10 mouse cellular contexts compared by ENCODE assay signal in genomic region chr3:34691703-34692393, GRCm38 (mm10). TPM values are rescaled to one million over a fixed set of nuclear protein-coding genes. Genes with fewer than 3 reads are reported as not detected.
DNase-seq lines count a peak whose midpoint lies in the region; ATAC-seq and TF ChIP-seq lines count a peak whose summit lies in the region.
"Had no signal": no experiment of that assay in that cellular context is flagged by ENCODE, and none has a peak within 500 bp of the region (broad histone marks: within the 10 kb centered on the region; RNA-seq: fewer than 3 reads in every experiment).

No protein-coding gene starts in this region.

- H3K27me3 ChIP-seq in heart, embryonic 15.5 days = no peaks in the 10 kb centered on the region
- no peaks in the 10 kb centered on the region for H3K27me3 ChIP-seq in embryonic facial prominence, embryonic 11.5 days (ENCODE audit: control insufficient read depth, insufficient read depth, low read length)
- no peaks in the 10 kb centered on the region for H3K27me3 ChIP-seq in hindbrain, postnatal 0 days (ENCODE audit: insufficient read depth, low read length)
- no peaks in the 10 kb centered on the region for H3K27me3 ChIP-seq in neural tube, embryonic 13.5 days
- H3K27me3 ChIP-seq: Patski had no signal

- H3K27ac ChIP-seq in heart, embryonic 15.5 days = no peak overlapping the region
- no peak overlapping the region for H3K27ac ChIP-seq in ES-E14 (ENCODE audit: insufficient read depth, low read depth, low read length, poor library complexity, severe bottlenecking)
- H3K27ac ChIP-seq in embryonic facial prominence, embryonic 11.5 days (replicated peaks; ENCODE audit: low read depth, low read length) = no peak overlapping the region
- peak overlapping the region; percentile 15; the same call in 1 of the 2 replicates for H3K27ac ChIP-seq in hindbrain, postnatal 0 days
- H3K27ac ChIP-seq in neural tube, embryonic 13.5 days (replicated peaks) = peak overlapping the region; percentile 46; the same call in 1 of the 2 replicates

- no peak for DNase-seq in heart, adult 18-20 months
- no peak for DNase-seq in ES-E14 (ENCODE audit: low read depth, low spot score)
- peak; percentile 74 for DNase-seq in embryonic facial prominence, embryonic 11.5 days (ENCODE audit: low spot score)
- DNase-seq in hindbrain, postnatal 0 days (ENCODE audit: low spot score) = peak; percentile 73
- no peak for DNase-seq in thymus, postnatal 36 days

- peak overlapping the region; percentile 45 for H3K4me3 ChIP-seq in heart, embryonic 15.5 days
- peak overlapping the region; percentile 15 to 32; a peak in 3 of 4 replicates for H3K4me3 ChIP-seq in ES-E14 (ENCODE audit: insufficient read depth in 1 of 2, low read depth in 1 of 2, low read length in 2 of 2, poor library complexity in 1 of 2, severe bottlenecking in 1 of 2)
- H3K4me3 ChIP-seq in embryonic facial prominence, embryonic 11.5 days (ENCODE audit: low read depth, low read length) = peak overlapping the region; percentile 23; the same call in 1 of the 2 replicates
- H3K4me3 ChIP-seq in hindbrain, postnatal 0 days (ENCODE audit: low read length) = peak overlapping the region; percentile 35
- peak overlapping the region; percentile 33 for H3K4me3 ChIP-seq in neural tube, embryonic 13.5 days

- peaks cover 11% of the 10 kb centered on the region for H3K4me1 ChIP-seq in heart, embryonic 15.5 days (replicated peaks)
- peaks cover 4 to 24% of the 10 kb centered on the region in 2 experiments; a peak in 2 of 4 replicates for H3K4me1 ChIP-seq in ES-E14 (ENCODE audit: control insufficient read depth in 2 of 2, insufficient read depth in 2 of 2, low read length in 2 of 2, poor library complexity in 1 of 2)
- no peaks in the 10 kb centered on the region for H3K4me1 ChIP-seq in embryonic facial prominence, embryonic 11.5 days (ENCODE audit: control insufficient read depth, insufficient read depth, low read length)
- H3K4me1 ChIP-seq in hindbrain, postnatal 0 days (ENCODE audit: insufficient read depth, low read length) = no peaks in the 10 kb centered on the region; the same call in 1 of the 2 replicates
- peaks cover 14% of the 10 kb centered on the region for H3K4me1 ChIP-seq in neural tube, embryonic 13.5 days (replicated peaks)

- H3K4me2 ChIP-seq in heart, embryonic 15.5 days = peak overlapping the region; percentile 75
- peak overlapping the region; percentile 40 for H3K4me2 ChIP-seq in embryonic facial prominence, embryonic 11.5 days (ENCODE audit: low read depth, low read length)
- peak overlapping the region; percentile 68 for H3K4me2 ChIP-seq in hindbrain, postnatal 0 days (ENCODE audit: low read depth, low read length)
- peak overlapping the region; percentile 67 for H3K4me2 ChIP-seq in neural tube, embryonic 13.5 days

- no peak for TF ChIP-seq CTCF in hindbrain, postnatal 0 days (IDR thresholded peaks at IDR 0.05; ENCODE audit: low read depth)

- peak overlapping the region; percentile 48 for H3K9ac ChIP-seq in heart, embryonic 15.5 days
- no peak overlapping the region; the same call in 1 of the 2 replicates for H3K9ac ChIP-seq in ES-E14 (ENCODE audit: insufficient read depth, low read depth, low read length, poor library complexity, severe bottlenecking)
- H3K9ac ChIP-seq in embryonic facial prominence, embryonic 11.5 days (replicated peaks; ENCODE audit: low read length) = peak overlapping the region; percentile 65
- peak overlapping the region; percentile 43 for H3K9ac ChIP-seq in hindbrain, postnatal 0 days (replicated peaks; ENCODE audit: low read length)
- peak overlapping the region; percentile 68 for H3K9ac ChIP-seq in neural tube, embryonic 13.5 days

- H3K36me3 ChIP-seq in heart, embryonic 15.5 days = no peaks in the 10 kb centered on the region
- H3K36me3 ChIP-seq in ES-E14 (ENCODE audit: control insufficient read depth, insufficient read depth, low read length, poor library complexity, severe bottlenecking) = no peaks in the 10 kb centered on the region
- H3K36me3 ChIP-seq in embryonic facial prominence, embryonic 11.5 days (replicated peaks; ENCODE audit: control insufficient read depth, insufficient read depth, low read depth, low read length) = no peaks in the 10 kb centered on the region
- no peaks in the 10 kb centered on the region for H3K36me3 ChIP-seq in hindbrain, postnatal 0 days (ENCODE audit: insufficient read depth, low read length)
- H3K36me3 ChIP-seq in neural tube, embryonic 13.5 days = no peaks in the 10 kb centered on the region

- no peaks in the 10 kb centered on the region for H3K9me3 ChIP-seq in heart, embryonic 15.5 days (replicated peaks)
- no peaks in the 10 kb centered on the region for H3K9me3 ChIP-seq in ES-E14 (ENCODE audit: control insufficient read depth, insufficient read depth, low read depth, low read length)
- no peaks in the 10 kb centered on the region for H3K9me3 ChIP-seq in embryonic facial prominence, embryonic 11.5 days (replicated peaks; ENCODE audit: control insufficient read depth, low read length)
- H3K9me3 ChIP-seq in hindbrain, postnatal 0 days (ENCODE audit: low read length) = no peaks in the 10 kb centered on the region
- no peaks in the 10 kb centered on the region for H3K9me3 ChIP-seq in neural tube, embryonic 13.5 days

- in situ Hi-C loops in ES-E14 (cut with MboI; ENCODE audit: low sequenced_read_pairs in 2 of 2, unreplicated experiment in 2 of 2) = no loop called here

- ATAC-seq in heart, embryonic 15.5 days (replicated peaks; ENCODE audit: insufficient number of reproducible peaks, insufficient read depth, low FRiP score, low read depth) = peak; percentile 22; the same call in 1 of the 2 replicates
- ATAC-seq in embryonic facial prominence, embryonic 11.5 days (replicated peaks; ENCODE audit: insufficient number of reproducible peaks, low FRiP score, low TSS enrichment, low read depth) = peak; percentile 87
- ATAC-seq in hindbrain, postnatal 0 days = peak; percentile 91
- peak; percentile 90 for ATAC-seq in neural tube, embryonic 13.5 days (ENCODE audit: low read depth)
- ATAC-seq in megakaryocyte, adult 5-6 weeks (ENCODE audit: poor library complexity, severe bottlenecking) = no peak
- ATAC-seq: Patski had no signal

- WGBS in heart, embryonic 15.5 days = 11% methylated on average over 20 of the region's 20 CpGs
- 5% methylated on average over 20 of the region's 20 CpGs for WGBS in embryonic facial prominence, embryonic 11.5 days
- WGBS in hindbrain, postnatal 0 days = 5% methylated on average over 20 of the region's 20 CpGs
- 3% methylated on average over 20 of the region's 20 CpGs for WGBS in neural tube, embryonic 13.5 days

TF ChIP-seq in ES-E14, 5 proteins besides CTCF, POLR2A, EP300 and RAD21:
- TF ChIP-seq HCFC1 (IDR thresholded peaks at IDR 0.05; ENCODE audit: borderline replicate concordance, insufficient read depth, low read length) = no peak
- TF ChIP-seq ZNF384 (IDR thresholded peaks at IDR 0.05; ENCODE audit: low read depth, low read length) = no peak
- TF ChIP-seq CHD2 (IDR thresholded peaks at IDR 0.05; ENCODE audit: low read depth, low read length) = no peak
- TF ChIP-seq ZC3H11A (IDR thresholded peaks at IDR 0.05; ENCODE audit: borderline replicate concordance, low read depth, low read length) = no peak
- no peak for TF ChIP-seq MAFK (IDR thresholded peaks at IDR 0.05; ENCODE audit: insufficient read depth, low read depth, low read length)
TF ChIP-seq in ES-E14: peak in this region for 0.

RNA-seq across cellular contexts. Expression of gene Sox2, which starts 41.6 kb away (rescaled TPM):
- polyA plus RNA-seq in heart, embryonic 15.5 days (2015; fragmentation: Nextera tagmentation; extraction: Ambion mirVana) = 0.26 and 0.79 TPM in 2 replicates
- under 1 TPM in 1 of 2 experiments, not detected in 1; 0.67 TPM for total RNA-seq in heart, adult 18-20 months (2021)
- total RNA-seq in ES-E14 (2012; rRNA removed) = 175 and 179 TPM in 2 replicates
- 13.2 and 13.7 TPM in 2 replicates for polyA plus RNA-seq in embryonic facial prominence, embryonic 11.5 days (2014; fragmentation: Nextera tagmentation; extraction: Ambion mirVana)
- 68.1 and 80.2 TPM in 2 replicates for total RNA-seq in hindbrain, postnatal 0 days (2014; rRNA removed)
- 22.6 and 26.3 TPM in 2 replicates for polyA plus RNA-seq in hindbrain, postnatal 0 days (2015; fragmentation: Nextera tagmentation; extraction: Ambion mirVana)
- polyA plus RNA-seq in neural tube, embryonic 13.5 days (2015; fragmentation: Nextera tagmentation; extraction: Ambion mirVana) = 20.9 TPM in 2 replicates
- total RNA-seq in megakaryocyte, adult 5-6 weeks (2015) = not detected in 2 replicates
- total RNA-seq in megakaryocyte, adult 5-6 weeks (2017) = not detected in 2 replicates
- total RNA-seq: hematopoietic stem cell, adult 5-6 weeks had no signal

Comparison
In these comparisons a context has a peak if more than half of its experiments do, and no peak if none do; other contexts are left out.
1. H3K27ac ChIP-seq: peak in hindbrain, postnatal 0 days (single experiment) and neural tube, embryonic 13.5 days (single experiment); none in heart, embryonic 15.5 days (single experiment), ES-E14 (single experiment) and embryonic facial prominence, embryonic 11.5 days (single experiment).
2. DNase-seq: peak in embryonic facial prominence, embryonic 11.5 days (single experiment) and hindbrain, postnatal 0 days (single experiment); none in heart, adult 18-20 months (0 of 2), ES-E14 (single experiment) and thymus, postnatal 36 days (0 of 2).
3. RNA of gene Sox2, which starts 41.6 kb away (total RNA-seq): 175 to 179 TPM in ES-E14 and 68.1 to 80.2 TPM in hindbrain, postnatal 0 days; 0.67 TPM in heart, adult 18-20 months and not detected in megakaryocyte, adult 5-6 weeks; every median in the first group is over 10 times any median in the second.
4. Peak in every context shown above with its lines, with median percentiles within 50 percentile points of each other: H3K4me2 ChIP-seq and H3K4me3 ChIP-seq.